8 mouse cellular contexts compared by ENCODE assay signal in the genomic region with DNA sequence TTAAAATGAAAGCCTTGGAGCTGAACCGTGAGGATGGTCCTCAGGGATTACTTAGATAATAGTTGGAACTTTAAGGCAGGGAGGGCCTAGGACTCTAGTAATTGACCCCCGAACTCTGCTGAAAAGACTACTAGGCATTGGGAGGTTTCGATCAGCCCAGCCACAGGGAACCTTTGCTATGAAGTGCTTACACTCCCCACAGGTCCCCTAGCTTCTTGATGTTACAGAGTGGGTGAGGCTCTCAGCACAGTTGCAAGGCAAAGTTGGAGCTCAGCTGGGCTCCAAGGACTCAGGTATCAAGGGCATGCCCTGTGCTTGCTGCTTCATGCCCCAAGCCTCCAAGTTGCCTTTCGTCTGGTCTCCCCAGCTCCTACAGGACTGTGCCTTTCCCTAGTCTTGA. TPM values are rescaled to one million over a fixed set of nuclear protein-coding genes. Genes with fewer than 3 reads are reported as not detected.
A peak's percentile ranks its signal among the peaks of the same experiment; 100 is the strongest.
DNase-seq lines count a peak whose midpoint lies in the region; ATAC-seq and TF ChIP-seq lines count a peak whose summit lies in the region.

No protein-coding gene starts in this region.

- peaks cover 18% of the 10 kb centered on the region; the same call in 1 of the 2 replicates for H3K27me3 ChIP-seq in embryonic facial prominence, embryonic 10.5 days (replicated peaks; ENCODE audit: low read depth, poor library complexity, severe bottlenecking)
- H3K27me3 ChIP-seq in kidney, embryonic 16.5 days (ENCODE audit: insufficient read depth, low read length), result peaks cover 6% of the 10 kb centered on the region; the same call in 1 of the 2 replicates
- no peaks in the 10 kb centered on the region for H3K27me3 ChIP-seq in neural tube, embryonic 12.5 days (replicated peaks)

- H3K4me3 ChIP-seq in layer of hippocampus, adult 2 months, result peak overlapping the region; percentile 97
- H3K4me3 ChIP-seq in embryonic facial prominence, embryonic 10.5 days, result peak overlapping the region; percentile 79
- H3K4me3 ChIP-seq in kidney, embryonic 16.5 days (ENCODE audit: low read length), result peak overlapping the region; percentile 86
- peak overlapping the region; percentile 91 for H3K4me3 ChIP-seq in neural tube, embryonic 12.5 days

- peaks cover 19% of the 10 kb centered on the region for H3K36me3 ChIP-seq in embryonic facial prominence, embryonic 10.5 days (replicated peaks)
- no peaks in the 10 kb centered on the region for H3K36me3 ChIP-seq in kidney, embryonic 16.5 days (ENCODE audit: insufficient read depth, low read length)
- H3K36me3 ChIP-seq in neural tube, embryonic 12.5 days, result no peaks in the 10 kb centered on the region

- WGBS in embryonic facial prominence, embryonic 10.5 days, result 49% methylated on average over 4 of the region's 4 CpGs
- 29% methylated on average over 4 of the region's 4 CpGs for WGBS in kidney, embryonic 16.5 days
- WGBS in neural tube, embryonic 12.5 days, result 54% methylated on average over 4 of the region's 4 CpGs

- no peak for ATAC-seq in kidney, embryonic 16.5 days (ENCODE audit: low FRiP score, low TSS enrichment)
- ATAC-seq in neural tube, embryonic 12.5 days (ENCODE audit: low FRiP score, low read depth), result no peak

- no peaks in the 10 kb centered on the region for H3K9me3 ChIP-seq in embryonic facial prominence, embryonic 10.5 days
- no peaks in the 10 kb centered on the region for H3K9me3 ChIP-seq in kidney, embryonic 16.5 days (ENCODE audit: low read length)
- no peaks in the 10 kb centered on the region for H3K9me3 ChIP-seq in neural tube, embryonic 12.5 days

- peak overlapping the region; percentile 99 for H3K9ac ChIP-seq in kidney, embryonic 16.5 days (replicated peaks; ENCODE audit: low read length)
- H3K9ac ChIP-seq in neural tube, embryonic 12.5 days, result peak overlapping the region; percentile 99

- H3K27ac ChIP-seq in layer of hippocampus, adult 2 months, result peak overlapping the region; percentile 95
- peak overlapping the region; percentile 99 for H3K27ac ChIP-seq in embryonic facial prominence, embryonic 10.5 days (replicated peaks)
- peak overlapping the region; percentile 40 for H3K27ac ChIP-seq in kidney, embryonic 16.5 days (ENCODE audit: low read length)
- no peak overlapping the region for H3K27ac ChIP-seq in neural tube, embryonic 12.5 days

- peak overlapping the region; percentile 90 for H3K4me2 ChIP-seq in kidney, embryonic 16.5 days (replicated peaks; ENCODE audit: low read depth, low read length)
- H3K4me2 ChIP-seq in neural tube, embryonic 12.5 days (replicated peaks), result peak overlapping the region; percentile 99

- TF ChIP-seq CTCF in layer of hippocampus, adult 2 months (conservative IDR thresholded peaks at IDR 0.05), result no peak

- DNase-seq in layer of hippocampus, adult 2 months (ENCODE audit: low spot score in 2 of 2), result no peak
- DNase-seq in layer of hippocampus, adult 11-12 months (ENCODE audit: low spot score), result no peak
- no peak for DNase-seq in embryonic facial prominence, embryonic 10.5 days (ENCODE audit: low spot score)
- no peak for DNase-seq in gastrocnemius, adult 8-10 months (ENCODE audit: low spot score in 2 of 2)
- DNase-seq in frontal cortex, postnatal 14 days (ENCODE audit: low spot score in 2 of 2), result no peak
- no peak for DNase-seq in lung, postnatal 14 days

- H3K4me1 ChIP-seq in embryonic facial prominence, embryonic 10.5 days, result peaks cover 37% of the 10 kb centered on the region
- peaks cover 29% of the 10 kb centered on the region for H3K4me1 ChIP-seq in kidney, embryonic 16.5 days (ENCODE audit: insufficient read depth, low read length)
- peaks cover 29% of the 10 kb centered on the region for H3K4me1 ChIP-seq in neural tube, embryonic 12.5 days

RNA-seq across cellular contexts. Expression of gene Pcgf3, which starts 1.4 kb away (rescaled TPM):
- 10 to 100 TPM; 43.5 to 47.1 TPM for total RNA-seq in layer of hippocampus, adult 2 months (2021)
- 23.3 and 23.8 TPM in 2 replicates for polyA plus RNA-seq in embryonic facial prominence, embryonic 10.5 days (2016; fragmentation: Nextera tagmentation; extraction: Ambion mirVana)
- polyA plus RNA-seq in kidney, embryonic 16.5 days (2015; fragmentation: Nextera tagmentation; extraction: Ambion mirVana), result 18.0 and 21.9 TPM in 2 replicates
- 34.2 and 35.8 TPM in 2 replicates for polyA plus RNA-seq in neural tube, embryonic 12.5 days (2016; fragmentation: Nextera tagmentation; extraction: Ambion mirVana)
- total RNA-seq in gastrocnemius, adult 8-10 months (2022), result 10 to 100 TPM; 28.4 to 38.8 (median 33.3) TPM

RNA-seq across cellular contexts. Expression of gene Mfsd7a, which starts 13.8 kb away (rescaled TPM):
- under 1 TPM; 0.69 to 0.90 TPM for total RNA-seq in layer of hippocampus, adult 2 months (2021)
- 0.11 and 0.15 TPM in 2 replicates for polyA plus RNA-seq in embryonic facial prominence, embryonic 10.5 days (2016; fragmentation: Nextera tagmentation; extraction: Ambion mirVana)
- 0.37 and 0.40 TPM in 2 replicates for polyA plus RNA-seq in kidney, embryonic 16.5 days (2015; fragmentation: Nextera tagmentation; extraction: Ambion mirVana)
- 0.08 and 0.16 TPM in 2 replicates for polyA plus RNA-seq in neural tube, embryonic 12.5 days (2016; fragmentation: Nextera tagmentation; extraction: Ambion mirVana)
- 1 to 10 TPM; 1.6 to 2.3 (median 1.8) TPM for total RNA-seq in gastrocnemius, adult 8-10 months (2022)

RNA-seq across cellular contexts. Expression of gene Atp5k, which starts 28.2 kb away (rescaled TPM):
- total RNA-seq in layer of hippocampus, adult 2 months (2021), result 100 to 1,000 TPM; 256 to 259 TPM
- polyA plus RNA-seq in embryonic facial prominence, embryonic 10.5 days (2016; fragmentation: Nextera tagmentation; extraction: Ambion mirVana), result 378 and 386 TPM in 2 replicates
- 354 and 360 TPM in 2 replicates for polyA plus RNA-seq in kidney, embryonic 16.5 days (2015; fragmentation: Nextera tagmentation; extraction: Ambion mirVana)
- 438 and 460 TPM in 2 replicates for polyA plus RNA-seq in neural tube, embryonic 12.5 days (2016; fragmentation: Nextera tagmentation; extraction: Ambion mirVana)
- total RNA-seq in gastrocnemius, adult 8-10 months (2022), result 100 to 1,000 TPM; 265 to 675 (median 469) TPM
